Mouse (Mus musculus) liver, embryonic 14.5 days (tissue): ENCODE results near the gene Pde4d.

Experiments
- CTCF ChIP-seq: IDR thresholded peaks from 2 replicates; pipeline ENCODE4 v1.5.1; 2016; ENCODE audit warnings: antibody characterized with exemption, low read depth, control low read depth
- EP300 ChIP-seq: IDR thresholded peaks from 2 replicates; pipeline ENCODE4 v1.6.1; 2016; ENCODE audit warnings: antibody characterized with exemption, low read depth

DNA sequence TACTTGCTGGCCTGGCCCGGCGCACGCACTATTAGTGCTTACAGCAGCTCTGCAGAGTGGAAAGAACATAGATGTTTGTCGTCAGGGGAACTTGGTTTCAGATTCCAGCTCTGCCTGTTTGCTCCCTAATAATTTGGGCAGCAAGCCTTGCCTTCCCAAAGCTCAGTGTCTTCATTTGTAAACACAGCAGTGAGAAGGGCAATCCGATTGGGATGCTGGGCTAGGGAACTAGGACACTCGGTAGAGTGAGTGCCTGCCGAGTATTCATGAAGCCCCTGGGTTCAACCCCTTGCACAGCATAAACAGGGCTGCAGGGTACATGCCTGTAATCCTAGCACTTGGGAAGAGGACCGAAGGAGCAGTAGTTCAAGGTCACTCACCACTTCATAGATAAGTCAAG, 1459.4 kb downstream of the Pde4d start:
- TF ChIP-seq EP300 (no peak), CTCF (no peak)
